Mouse (Mus musculus) kidney, adult 10 weeks (tissue): ENCODE measurements around the gene Bmp8b. TPM values are rescaled to one million over a fixed set of nuclear protein-coding genes. Genes with fewer than 3 reads are reported as not detected.

Experiments used
- polyA plus RNA-seq: library from polyadenylated mRNA; stranded (reverse); fragments of 350-450 nt; fragmentation: Illumina TruSeq; extraction: RNeasy Lipid Tissue Mini Kit (QIAGEN cat#74804); gene quantifications from one replicate; pipeline ENCODE4 v1.2.3, GENCODE M21; 2014; ENCODE audit warnings: low read depth, low replicate concordance

Gene Bmp8b
- not detected for polyA plus RNA-seq

GRCm38 (mm10) chr4:123104651-123105450 lies at the start of gene Bmp8b:
TSS of gene Bmp8b (plus strand) at chr4:123105165.

GRCm38 (mm10) chr4:123116011-123116410 lies 11.0 kb downstream of the Bmp8b start, which contains the start of gene Oxct2b:
TSS of gene Oxct2b (plus strand) at chr4:123116266.

GRCm38 (mm10) chr4:123139513-123140154 lies 34.7 kb downstream of the Bmp8b start, which contains the start of gene Ppie:
TSS of gene Ppie (minus strand) at chr4:123139951.

Other genes starting within 250 kb of the Bmp8b start
- gene Cap1, start 219.1 kb upstream of the Bmp8b start, polyA plus RNA-seq = 66.9 TPM
- 1.3 TPM for gene Mfsd2a, start 144.0 kb upstream of the Bmp8b start, polyA plus RNA-seq
- 0.32 TPM for gene Mycl, start 109.5 kb upstream of the Bmp8b start, polyA plus RNA-seq
- 11.8 TPM for gene Trit1, start 88.6 kb upstream of the Bmp8b start, polyA plus RNA-seq
- not detected for gene Oxct2b, start 11.1 kb downstream of the Bmp8b start, polyA plus RNA-seq
- gene Ppie, start 34.8 kb downstream of the Bmp8b start, polyA plus RNA-seq = 9.7 TPM
- 0.61 TPM for gene Hpcal4, start 78.1 kb downstream of the Bmp8b start, polyA plus RNA-seq
- not detected for gene Nt5c1a, start 96.3 kb downstream of the Bmp8b start, polyA plus RNA-seq
- 1.3 TPM for gene Heyl, start 128.4 kb downstream of the Bmp8b start, polyA plus RNA-seq
- 23.6 TPM for gene Pabpc4, start 157.2 kb downstream of the Bmp8b start, polyA plus RNA-seq
- not detected for gene Oxct2a, start 218.5 kb downstream of the Bmp8b start, polyA plus RNA-seq
- 0.24 TPM for gene Bmp8a, start 238.1 kb downstream of the Bmp8b start, polyA plus RNA-seq